In the genomic region with DNA sequence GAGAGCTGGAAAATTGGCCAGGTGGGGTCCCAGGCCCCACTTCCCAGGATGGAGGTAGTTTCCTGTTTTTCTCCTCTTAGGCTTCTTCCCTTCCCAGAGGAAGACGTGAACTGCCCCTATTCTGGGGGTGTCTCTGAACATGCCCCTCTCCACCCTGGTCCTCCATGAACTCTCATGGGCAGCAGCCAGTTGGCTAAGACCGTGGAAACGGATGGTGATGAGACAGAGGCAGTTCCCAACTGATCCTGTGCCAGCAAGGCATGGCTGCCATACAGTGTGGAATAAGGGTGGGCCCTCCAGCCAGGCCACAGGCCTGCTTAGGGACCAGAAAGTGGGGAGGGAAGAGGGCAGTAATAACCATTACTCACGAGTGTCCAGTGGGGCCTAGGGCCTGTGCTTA, we compare ENCODE assay signal across 24 mouse cellular contexts. TPM values are rescaled to one million over a fixed set of nuclear protein-coding genes. Genes with fewer than 3 reads are reported as not detected.
"Had no signal": no experiment of that assay in that cellular context is flagged by ENCODE, and none has a peak within 500 bp of the region (broad histone marks: within the 10 kb centered on the region; RNA-seq: fewer than 3 reads in every experiment).

No protein-coding gene starts in this region.

- H3K4me2 ChIP-seq: heart, embryonic 12.5 days; hindbrain, embryonic 12.5 days; hindbrain, embryonic 14.5 days; intestine, embryonic 15.5 days; liver, embryonic 11.5 days had no signal

- H3K9me3 ChIP-seq: heart, embryonic 10.5 days; heart, embryonic 12.5 days; hindbrain, embryonic 10.5 days; hindbrain, embryonic 12.5 days; intestine, embryonic 15.5 days had no signal

- H3K27ac ChIP-seq: gastrocnemius, adult 2 months; heart, embryonic 10.5 days; hindbrain, embryonic 10.5 days; hindbrain, embryonic 12.5 days; hindbrain, embryonic 14.5 days; intestine, embryonic 15.5 days; layer of hippocampus, adult 2 months; left cerebral cortex, adult 2 months had no signal

- H3K36me3 ChIP-seq: heart, embryonic 10.5 days; heart, embryonic 12.5 days; hindbrain, embryonic 10.5 days; hindbrain, embryonic 12.5 days; intestine, embryonic 15.5 days had no signal

- ATAC-seq: hindbrain, embryonic 16.5 days; inflammation-experienced regulatory T-cells, adult 6 months; intestine, embryonic 15.5 days; intestine, postnatal 0 days had no signal

- DNase-seq: gastrocnemius, adult 2 months; gastrocnemius, postnatal 10 days; gastrocnemius, postnatal 25 days; heart, adult 18-20 months; heart, postnatal 14 days; heart, postnatal 4 days; kidney, adult 18-20 months; kidney, adult 8-10 months; kidney, postnatal 10 days; kidney, postnatal 4 days; liver had no signal

- H3K9ac ChIP-seq: heart, embryonic 12.5 days; hindbrain, embryonic 12.5 days; hindbrain, embryonic 14.5 days; intestine, embryonic 15.5 days had no signal

- H3K4me3 ChIP-seq: gastrocnemius, adult 2 months; heart, embryonic 10.5 days; heart, embryonic 12.5 days; hindbrain, embryonic 10.5 days; hindbrain, embryonic 12.5 days; intestine, embryonic 15.5 days; layer of hippocampus, adult 2 months; left cerebral cortex, adult 2 months had no signal

- H3K4me1 ChIP-seq: hindbrain, embryonic 10.5 days; hindbrain, embryonic 12.5 days; intestine, embryonic 15.5 days had no signal

RNA-seq across cellular contexts. Expression of a gene that starts 12.5 kb away (rescaled TPM):
- total RNA-seq: granulocyte monocyte progenitor cell, adult 5-6 weeks had no signal
- polyA plus RNA-seq: heart, embryonic 10.5 days; inflammation-experienced regulatory T-cells, adult 6 months had no signal

RNA-seq across cellular contexts. Expression of a gene that starts 34.3 kb away (rescaled TPM):
- total RNA-seq: granulocyte monocyte progenitor cell, adult 5-6 weeks had no signal
- polyA plus RNA-seq: hindbrain, embryonic 10.5 days; inflammation-experienced regulatory T-cells, adult 6 months had no signal
